Mouse (Mus musculus): ENCODE measurements at regions not wholly inside any gene's neighbourhood (a gene's known extent, or its start where the extent isn't known, plus 50 kb on each side); places are given as distances from the start of the nearest gene placed in this dataset.

DNA sequence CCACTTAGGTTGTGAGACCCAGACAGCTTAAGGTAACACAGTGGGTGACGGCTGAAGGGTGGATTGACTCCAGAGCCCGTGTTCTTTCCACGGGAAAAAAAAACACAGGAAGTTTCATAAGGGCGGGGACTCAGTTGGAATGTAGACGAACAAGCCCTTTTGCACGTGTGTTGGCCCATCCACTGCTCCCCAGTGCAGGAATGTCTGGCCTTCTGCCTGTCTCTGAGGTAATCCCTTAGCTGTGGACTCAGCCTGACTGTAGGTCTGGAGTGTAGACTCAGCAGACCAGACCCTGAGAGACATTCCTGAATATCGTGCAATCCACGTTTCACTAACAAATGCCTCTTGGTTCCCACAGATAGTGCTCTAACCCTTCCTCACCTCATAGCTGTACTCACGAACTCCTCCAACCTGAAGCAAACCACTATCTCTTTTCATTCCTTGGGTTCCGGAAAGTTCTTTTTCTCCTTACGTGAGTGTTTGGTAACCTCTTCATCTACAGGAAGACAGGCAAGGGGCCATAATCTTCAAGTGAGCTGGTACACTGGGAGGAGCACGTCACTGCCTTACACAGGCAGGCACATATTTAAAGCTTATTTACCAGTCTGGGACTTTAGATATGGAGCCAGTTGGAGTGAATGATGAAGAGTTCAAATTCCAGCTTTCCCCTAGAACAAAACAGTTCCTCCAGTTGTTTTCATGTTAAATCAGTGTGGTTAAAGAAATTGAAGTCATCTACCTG is 205.6 kb upstream of the Bcor start:
- no peak for ATAC-seq (ENCODE audit: low TSS enrichment)

DNA sequence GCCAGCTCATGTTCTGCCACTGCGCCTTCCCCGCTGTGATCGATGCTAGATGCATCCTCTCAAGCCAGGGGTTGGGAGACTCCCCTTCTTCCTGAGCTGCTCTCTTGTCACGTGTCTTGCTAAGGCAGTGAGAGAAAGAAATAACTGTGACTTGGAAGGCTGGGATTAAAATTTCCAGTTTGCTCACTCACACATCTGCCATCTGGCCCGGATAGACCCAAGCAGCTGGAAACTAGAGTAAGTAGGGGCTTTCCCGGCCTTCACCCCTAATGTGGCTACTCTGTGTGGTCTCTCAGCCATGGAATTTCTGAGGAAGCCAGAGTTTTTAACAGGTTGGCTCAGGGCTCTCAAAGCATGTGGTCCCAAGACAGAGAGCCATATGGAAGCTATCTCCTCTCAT is 206.6 kb upstream of the Bcor start:
- no peak for ATAC-seq (ENCODE audit: low TSS enrichment)

DNA sequence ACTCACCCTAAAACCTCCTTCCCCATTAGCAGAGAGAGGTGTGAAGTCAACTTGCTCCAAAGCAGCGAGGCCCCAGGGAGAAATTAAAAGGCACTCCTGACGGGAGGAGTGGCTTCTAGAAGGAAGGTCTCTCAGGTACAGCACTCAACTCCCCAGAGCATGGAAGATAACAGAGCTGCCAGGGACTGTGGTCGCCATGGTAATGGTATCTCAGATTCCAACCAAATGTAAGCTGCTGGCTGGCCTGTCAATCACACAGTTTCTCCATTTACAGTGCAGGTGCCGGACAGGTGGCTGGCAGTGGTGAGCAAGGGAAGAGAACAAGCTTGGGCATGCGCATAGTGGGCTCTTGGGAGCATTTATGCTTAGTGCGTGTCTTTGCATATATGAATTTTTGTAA is 213.5 kb upstream of the Bcor start:
- no peak for ATAC-seq (ENCODE audit: low TSS enrichment)

DNA sequence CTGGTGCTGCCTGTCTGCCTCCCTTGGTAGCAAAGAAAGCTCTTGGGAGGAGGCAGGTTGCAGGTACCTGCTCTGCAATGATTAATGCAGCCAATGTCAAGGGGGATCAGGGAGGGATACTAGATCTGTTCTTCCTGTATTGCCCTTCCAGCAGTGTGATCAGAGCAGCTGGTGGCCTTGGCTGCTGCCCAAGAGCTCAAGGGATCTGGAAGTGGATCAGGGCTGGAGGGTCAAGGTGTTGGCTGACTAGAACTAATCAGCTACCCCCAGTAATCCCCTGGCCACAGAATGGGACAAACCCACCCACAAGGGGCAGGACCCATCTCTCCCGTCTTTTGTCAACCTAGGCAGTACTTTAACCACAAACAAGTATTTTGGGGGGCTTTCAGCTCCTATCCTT is 211.8 kb upstream of the Atp6ap2 start:
- no peak for ATAC-seq (ENCODE audit: low TSS enrichment)

DNA sequence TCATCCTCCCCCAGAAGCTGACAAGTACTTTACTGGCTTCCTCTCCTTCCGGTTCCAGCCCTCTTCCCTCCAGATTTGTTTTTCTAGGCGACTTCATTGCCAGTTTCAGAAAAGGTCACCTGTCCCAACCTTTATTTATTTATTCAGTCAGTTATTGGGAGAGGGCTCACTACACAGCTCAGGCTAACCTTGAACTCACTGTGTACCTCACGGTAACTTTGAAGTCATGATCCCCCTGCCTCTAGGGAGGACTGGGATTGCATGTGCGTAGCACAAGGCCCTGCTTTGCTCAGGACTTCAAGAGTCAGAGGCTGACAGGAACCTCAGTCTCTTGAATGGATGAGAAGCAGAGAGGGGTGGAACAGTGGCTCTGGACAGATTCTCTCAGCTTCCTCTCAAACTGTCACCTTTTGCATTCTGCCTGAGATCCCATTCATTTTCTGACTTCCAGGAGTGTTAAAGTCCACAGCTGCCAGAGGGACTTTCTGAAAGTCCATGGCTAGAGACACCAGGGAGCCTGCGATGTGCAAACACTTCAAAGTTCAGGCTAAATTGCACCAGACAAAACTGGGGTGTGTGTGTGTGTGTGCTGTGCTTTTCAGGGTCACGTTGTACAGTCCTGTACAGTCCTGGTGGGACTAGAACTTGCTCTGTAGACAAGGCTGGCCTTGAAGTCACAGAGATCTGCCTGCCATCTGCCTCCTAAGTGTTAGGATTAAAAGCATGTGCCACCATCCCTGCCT is 211.2 kb upstream of the Atp6ap2 start:
- no peak for ATAC-seq (ENCODE audit: low TSS enrichment)

DNA sequence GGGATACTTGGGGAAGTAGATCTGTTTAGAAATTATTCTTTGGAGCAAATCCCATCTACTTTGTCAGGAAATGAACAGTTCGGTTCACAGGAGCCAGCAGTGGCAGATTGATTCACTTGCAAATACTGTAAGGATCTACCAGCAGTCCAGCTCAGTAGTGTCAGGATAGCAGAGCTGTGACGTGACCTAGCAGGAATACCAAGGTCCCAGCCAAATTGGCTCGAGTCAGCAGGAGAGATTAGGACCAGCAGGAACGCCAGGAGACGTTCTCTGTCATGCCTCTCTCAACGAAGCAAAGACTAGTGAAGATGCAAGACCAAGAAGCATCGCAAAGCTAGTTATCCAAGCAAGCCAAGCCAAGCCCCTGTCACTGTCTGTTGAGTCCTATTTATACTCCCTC is 210.2 kb upstream of the Atp6ap2 start:
- ATAC-seq (ENCODE audit: low TSS enrichment): no peak

DNA sequence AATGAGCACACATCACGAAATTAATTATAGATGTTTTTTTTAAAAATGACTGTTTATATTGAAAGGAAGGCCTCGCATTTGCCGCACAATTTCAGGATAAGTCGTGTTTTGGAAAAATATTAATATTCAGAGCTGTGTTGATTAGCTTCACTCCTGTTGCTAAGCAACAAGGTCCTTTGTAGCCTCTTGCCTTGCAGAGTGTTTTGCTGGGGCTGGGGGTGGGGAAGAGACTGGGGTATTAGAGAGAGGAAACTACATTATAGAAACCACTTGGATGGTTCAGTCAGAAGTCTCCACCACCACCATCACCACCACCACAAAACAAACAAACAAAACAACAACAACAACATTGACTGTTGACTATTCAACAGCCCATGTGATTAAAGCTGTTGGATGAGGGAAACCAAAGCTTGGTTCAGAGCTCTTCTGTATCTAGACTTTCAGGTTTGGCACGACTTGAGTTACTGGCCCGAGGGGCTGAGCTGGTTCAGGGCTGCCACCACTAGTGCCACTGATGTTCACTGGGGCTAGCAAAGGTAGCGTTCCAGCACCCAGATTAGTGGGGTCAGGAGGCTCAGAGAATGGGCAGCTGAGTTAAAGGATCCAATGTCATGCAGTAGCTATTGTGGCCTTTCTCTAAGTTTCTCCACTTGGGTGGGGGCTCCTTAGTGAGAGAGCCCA is 195.3 kb upstream of the Atp6ap2 start:
- ATAC-seq (ENCODE audit: low TSS enrichment): no peak

DNA sequence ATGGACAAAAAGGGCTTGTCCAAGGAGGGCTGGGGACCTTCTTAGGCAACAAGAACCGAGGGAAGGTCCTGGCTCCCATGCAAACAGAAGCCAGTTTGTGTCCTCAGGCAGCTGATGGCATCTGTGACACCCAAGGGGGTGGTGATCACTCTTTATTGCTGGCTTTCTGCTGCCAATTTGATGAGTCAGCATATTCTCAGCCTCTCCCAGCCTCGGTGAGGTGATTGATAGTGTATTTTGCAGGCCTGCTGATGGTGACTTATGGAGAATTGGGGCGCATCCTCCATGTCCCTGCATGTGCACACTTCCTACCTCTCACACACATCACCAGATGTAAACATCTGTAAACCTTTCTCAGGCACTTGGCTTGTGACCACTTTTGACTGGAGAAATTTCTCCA is 178.3 kb upstream of the Atp6ap2 start:
- no peak for ATAC-seq (ENCODE audit: low TSS enrichment)

DNA sequence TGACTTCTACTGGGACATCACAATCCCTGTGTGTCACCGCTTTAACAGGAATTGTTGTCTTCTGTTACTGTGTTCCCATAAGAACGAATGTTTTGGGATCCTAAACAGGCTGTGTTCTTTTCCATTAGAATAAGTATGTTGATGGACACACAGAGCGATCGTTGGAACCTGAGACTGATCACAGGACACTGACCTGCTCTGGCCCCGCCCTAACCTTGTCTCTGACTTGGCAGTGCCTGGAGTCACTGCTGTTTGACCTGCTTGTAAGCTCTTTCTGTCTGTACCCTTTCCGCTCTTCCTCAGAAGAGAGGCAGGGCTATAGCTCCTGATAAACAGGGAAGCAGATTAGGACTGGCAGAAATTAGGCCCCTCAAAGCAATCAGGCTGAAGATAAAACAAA is 162.0 kb upstream of the Atp6ap2 start:
- ATAC-seq (ENCODE audit: low TSS enrichment): no peak

DNA sequence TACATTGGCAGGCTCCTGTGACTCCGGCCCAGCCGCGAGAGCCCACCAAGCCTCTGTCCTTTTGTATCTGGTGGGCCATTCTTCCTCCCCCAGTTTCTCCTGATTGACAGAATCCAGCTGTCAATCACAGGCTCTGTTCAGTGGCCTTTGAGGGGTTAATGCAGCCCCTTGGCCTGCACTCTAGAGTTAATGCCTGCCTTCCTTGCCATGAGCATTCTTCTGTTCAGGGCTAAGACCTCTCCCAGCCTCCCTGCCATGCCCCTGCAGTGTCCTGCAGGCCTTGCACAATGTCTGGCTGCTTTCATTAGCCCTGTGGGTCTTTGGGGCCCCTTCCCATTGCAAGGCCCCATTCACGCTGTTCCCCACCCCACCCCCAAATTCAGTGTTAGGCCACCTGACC is 160.9 kb upstream of the Atp6ap2 start:
- no peak for ATAC-seq (ENCODE audit: low TSS enrichment)

DNA sequence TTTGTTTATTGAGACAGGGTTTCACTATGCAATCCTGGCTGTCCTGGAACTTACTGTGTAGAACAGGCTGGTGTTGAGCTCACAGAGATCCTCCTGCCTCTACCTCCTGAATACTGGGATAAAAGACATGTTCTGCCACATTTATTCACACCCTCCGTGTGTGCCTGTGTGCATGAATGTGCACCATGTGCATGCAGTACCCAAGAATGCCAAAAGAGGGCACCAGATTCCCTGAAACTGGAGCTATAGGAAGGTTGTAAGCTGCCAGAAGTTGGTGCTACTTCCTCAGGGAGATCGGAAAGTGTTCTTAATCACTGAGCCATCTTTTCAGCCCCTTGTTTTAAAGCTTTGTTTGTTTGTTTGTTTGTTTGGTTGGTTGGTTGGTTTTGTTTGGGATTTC is 155.3 kb upstream of the Atp6ap2 start:
- no peak for ATAC-seq (ENCODE audit: low TSS enrichment)

DNA sequence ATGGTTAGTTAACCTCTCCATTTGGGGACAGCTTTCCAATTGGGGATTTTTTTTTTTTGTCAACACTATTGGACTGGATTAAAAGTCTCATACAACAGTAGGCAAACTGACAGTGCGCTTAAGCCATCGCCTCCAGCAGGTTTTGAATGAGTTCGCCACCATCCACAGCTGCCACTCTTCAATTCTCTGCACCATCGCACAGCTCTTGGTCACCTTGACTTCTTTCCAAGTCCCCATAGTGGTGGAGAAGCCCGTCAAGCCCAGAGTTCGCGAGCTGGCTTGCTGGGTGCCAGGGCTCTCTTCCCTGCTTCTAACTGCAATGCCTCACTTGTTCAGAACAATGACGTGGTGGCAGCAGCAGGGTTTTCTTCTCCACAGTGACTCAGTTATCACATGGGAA is 151.9 kb upstream of the Atp6ap2 start:
- ATAC-seq (ENCODE audit: low TSS enrichment): no peak

DNA sequence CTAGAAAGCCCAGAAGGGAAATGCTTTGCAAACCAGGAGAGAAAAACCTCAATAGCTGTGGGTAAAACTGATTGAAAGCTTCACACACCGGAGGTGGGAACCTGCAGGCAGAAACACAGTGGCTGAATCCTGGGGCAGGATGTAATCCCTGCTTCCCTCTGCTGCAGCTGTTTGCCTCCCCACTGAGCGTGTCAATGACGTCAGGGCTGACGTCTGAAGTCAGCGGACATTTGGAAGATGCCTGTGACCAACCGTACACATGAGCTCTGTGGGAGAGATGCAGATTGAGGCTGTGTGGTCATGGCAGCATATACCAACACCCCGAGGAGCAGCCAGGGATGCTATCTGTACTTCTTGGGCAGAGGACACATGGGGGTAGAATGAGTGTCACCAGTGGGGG is 151.5 kb upstream of the Atp6ap2 start:
- peak; percentile 13; the same call in 1 of the 2 replicates for ATAC-seq (ENCODE audit: low TSS enrichment)

DNA sequence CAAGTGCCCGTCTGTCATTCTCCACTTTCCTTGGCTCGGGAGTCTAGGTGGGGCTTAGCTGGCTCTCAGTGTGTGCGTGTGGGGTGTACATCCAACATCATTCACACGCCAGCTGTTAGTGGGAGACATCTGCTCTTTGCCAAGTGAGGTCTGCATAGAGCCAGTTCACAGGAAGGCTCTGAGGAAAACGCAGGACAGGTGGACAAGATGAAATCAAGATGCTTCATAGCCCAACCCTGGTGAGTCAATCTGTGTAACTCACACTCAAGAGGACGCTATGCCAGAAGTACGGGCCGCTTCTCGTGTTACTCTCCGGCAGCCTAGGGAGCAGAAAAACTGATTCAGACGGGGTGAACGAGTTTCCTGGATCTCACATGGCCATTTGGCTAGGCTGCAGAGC is 148.2 kb upstream of the Atp6ap2 start:
- peak; percentile 82 for ATAC-seq (ENCODE audit: low TSS enrichment)

DNA sequence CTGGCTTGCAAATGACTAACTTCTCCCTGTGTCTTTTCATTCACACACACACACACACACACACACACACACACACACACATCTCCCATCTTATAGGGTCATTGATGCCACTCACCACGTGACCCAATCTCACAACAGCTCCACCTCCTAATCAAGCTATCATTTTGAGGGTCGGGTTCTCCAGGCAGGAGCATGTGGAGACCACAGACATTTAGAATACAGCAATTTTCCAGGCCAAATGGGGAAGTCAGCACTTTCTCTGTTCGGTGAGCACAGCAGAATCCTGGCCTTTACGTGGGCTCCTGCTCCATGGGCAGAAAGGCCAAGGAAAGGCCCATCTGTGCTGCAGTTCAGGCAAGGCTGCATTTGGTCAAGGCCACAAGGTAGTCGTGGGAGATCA is 143.8 kb upstream of the Atp6ap2 start:
- no peak for ATAC-seq (ENCODE audit: low TSS enrichment)

DNA sequence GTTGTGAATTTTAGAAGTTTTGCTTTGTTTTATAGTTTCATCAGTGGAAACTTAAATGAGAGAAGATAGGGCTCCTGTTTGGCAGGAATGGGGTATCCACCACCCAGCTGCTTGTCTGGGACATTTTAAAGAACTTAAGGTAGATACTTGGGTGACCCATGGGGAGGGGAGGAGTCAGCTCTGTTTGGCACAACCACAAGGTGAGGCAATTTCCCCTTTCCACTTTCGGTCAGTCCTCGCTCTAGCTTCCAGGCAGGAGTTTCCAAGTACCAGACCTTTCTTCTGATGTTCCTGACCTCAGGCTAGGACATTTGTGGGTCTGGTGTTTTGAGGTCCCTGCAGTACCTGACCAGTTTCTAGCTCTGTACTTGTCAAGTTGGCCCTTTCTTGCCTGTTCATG is 142.5 kb upstream of the Atp6ap2 start:
- no peak for ATAC-seq (ENCODE audit: low TSS enrichment)

DNA sequence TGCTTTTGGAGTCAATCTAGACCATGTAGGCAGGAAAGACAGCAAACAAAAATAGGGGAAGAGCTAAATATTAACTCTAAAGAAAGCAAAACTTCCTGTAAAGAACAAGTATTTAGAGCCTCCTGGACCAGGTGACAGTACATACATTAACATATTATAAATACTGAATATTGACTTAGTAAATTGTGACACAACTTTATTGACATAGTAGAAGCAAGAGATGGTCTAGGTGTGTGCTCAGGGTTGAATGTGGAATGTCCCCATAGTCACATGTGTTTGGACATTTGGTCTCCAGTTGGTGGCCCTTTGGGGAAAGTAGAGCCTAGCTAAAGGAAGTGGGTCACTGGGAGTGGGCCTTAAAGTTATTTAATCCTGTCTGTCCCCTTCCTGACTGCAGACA is 139.6 kb upstream of the Atp6ap2 start:
- no peak for ATAC-seq (ENCODE audit: low TSS enrichment)

DNA sequence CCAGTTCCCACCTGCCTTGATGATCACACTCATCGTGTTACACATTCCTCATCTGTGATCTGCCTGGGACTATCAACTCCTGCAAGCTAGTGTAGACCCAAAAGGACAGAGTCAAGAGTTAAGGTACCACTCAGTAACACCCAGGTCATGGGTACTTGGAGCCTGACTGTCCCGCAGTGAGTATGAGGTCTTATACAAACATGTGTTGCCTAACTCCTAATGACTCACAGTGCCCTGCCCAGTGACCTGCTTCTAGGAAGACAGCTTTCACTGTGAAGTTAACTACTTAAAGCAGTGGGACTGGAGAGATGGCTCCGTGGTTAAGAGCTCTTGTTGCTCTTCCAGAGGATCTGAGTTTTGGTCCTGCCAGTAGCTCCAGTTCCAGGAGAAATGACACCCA is 137.9 kb upstream of the Atp6ap2 start:
- no peak for ATAC-seq (ENCODE audit: low TSS enrichment)

DNA sequence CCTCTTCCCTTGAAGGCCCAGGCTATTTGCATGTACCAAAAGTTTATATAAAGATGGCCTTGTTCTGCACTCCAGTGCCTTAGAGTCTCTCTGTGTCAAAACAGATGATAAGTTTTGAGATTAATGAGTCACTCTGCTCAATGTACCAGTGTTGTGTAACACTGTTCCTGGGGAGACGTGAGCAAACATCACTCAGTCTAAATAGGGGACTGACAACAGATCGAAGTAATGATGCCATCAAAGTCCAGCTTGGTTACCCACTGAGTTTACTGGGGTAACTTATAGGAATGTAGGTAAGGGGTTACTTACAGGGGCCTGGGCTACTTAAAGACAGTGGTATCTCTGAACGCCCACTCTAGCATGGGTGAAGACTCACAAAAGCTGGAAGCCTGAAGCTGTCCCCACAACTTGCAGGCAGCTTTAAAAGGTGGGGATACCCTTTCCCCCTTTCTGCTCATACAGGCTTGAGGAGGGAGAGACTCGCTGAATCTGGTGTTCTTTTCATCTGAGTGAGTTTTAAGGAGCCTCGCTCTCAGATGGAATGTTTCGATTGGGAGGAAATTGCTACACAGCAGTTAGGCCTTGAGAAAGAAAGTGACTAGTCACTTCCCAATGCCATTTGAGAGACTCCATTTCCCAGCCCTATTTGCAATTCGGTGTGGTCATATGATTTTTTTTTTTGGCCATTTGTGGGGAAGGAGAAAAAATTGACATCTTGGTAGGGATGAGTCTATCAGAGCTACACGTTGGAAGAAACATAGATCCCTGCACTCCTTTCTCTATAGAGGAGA is 134.4 kb upstream of the Atp6ap2 start:
- no peak for ATAC-seq (ENCODE audit: low TSS enrichment)

DNA sequence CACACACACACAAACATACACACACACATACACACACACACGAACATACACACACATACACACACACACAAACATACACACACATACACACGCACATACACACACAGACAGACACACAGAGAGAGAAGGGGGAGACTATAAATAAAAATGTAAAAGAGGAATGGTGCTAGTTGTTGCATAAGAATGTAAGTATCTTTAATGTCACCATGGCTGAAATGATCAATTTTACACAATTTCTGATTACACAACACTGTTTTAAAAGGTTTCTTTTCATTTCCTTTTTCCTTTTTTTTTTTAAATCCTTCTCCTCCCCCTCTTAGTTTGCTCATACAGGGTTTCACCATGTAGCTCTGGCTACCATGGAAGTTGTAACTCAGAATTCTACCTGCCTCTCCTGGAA is 125.9 kb upstream of the Atp6ap2 start:
- no peak for ATAC-seq (ENCODE audit: low TSS enrichment)

DNA sequence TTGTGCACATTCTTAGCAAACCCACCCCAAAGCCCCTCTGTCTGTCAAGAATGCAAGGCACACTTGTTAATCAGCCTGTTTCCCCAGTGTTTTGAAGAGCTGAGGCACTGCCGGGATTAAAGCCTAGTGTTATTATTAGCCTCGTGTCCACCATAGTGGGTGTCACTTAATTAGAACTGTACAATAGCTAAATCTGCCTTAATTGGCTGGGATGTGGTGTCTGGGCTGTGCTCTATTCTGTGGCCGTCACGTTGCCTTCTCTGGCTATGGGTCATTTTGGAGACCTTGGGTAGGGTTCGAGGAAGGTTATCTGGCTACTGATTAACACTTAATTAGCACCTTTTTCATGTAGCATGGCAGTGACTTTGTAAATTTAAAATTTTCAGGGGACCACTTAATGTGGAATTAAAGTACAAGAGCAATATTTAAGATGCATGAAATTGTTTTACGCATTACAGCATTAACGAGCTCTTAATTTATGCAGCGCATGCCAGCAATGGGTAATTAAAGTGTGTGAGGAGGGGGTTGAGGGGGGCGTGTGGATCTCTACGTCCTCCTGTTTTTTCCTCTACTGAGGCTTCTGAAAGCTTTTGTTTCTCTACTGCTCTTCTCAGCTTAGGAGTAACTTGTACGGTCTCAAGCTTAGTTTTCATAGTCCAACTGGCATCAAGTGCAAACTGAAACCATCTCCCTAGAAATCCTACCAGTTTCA is 124.5 kb upstream of the Atp6ap2 start:
- no peak for ATAC-seq (ENCODE audit: low TSS enrichment)

DNA sequence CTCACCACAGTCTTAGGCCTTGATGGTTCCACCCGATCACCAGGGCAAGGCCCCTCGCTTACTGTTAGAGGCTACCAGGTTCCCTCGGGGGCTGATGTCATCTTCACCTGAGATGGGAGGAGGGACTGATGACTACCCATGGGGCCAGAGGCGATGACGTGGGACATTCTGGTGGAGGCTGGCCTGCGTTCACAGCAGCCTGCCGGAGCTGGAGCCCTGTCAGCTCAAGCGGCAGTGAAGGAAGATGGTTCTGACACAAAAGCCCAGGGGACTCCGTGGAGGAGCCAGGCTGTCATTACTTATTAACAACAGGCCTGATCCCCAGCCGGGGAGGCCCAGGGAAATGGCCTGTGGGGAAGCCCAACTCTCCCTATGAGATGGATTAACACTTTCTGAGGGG is 121.3 kb upstream of the Atp6ap2 start:
- ATAC-seq (ENCODE audit: low TSS enrichment): no peak

All from frontal cortex, adult (tissue).